Mouse (Mus musculus) heart, postnatal 4 days (tissue): ENCODE data around the gene Gm13694. TPM values are rescaled to one million over a fixed set of nuclear protein-coding genes. Genes with fewer than 3 reads are reported as not detected.
"Not testable (repeated sequence)": the region's sequence is repeated elsewhere in the genome, so short reads cannot be mapped to it uniquely, and the experiment has no call there.

Source experiments
- DNase-seq: peaks from one replicate; pipeline ENCODE4 v3.0.0; 2021
- total RNA-seq, 2 experiments: library from RNA; stranded (reverse); gene quantifications; 2 replicates each; pipeline ENCODE4 v1.2.3; 2021

The Gm13694 gene
- 1 to 10 TPM; 1.1 TPM for total RNA-seq

- not testable (repeated sequence) for DNase-seq
Measured at GRCm38 (mm10) chr2:83978633-83979032, at the start of gene Gm13694. Gm13694 (plus strand) TSS chr2:83978933.

GRCm38 (mm10) chr2:83929478-83930088 lies 49.1 kb upstream of the Gm13694 start:
- no peak for DNase-seq

- peak; percentile 23 for DNase-seq
Measured at GRCm38 (mm10) chr2:83940931-83941361, 37.8 kb upstream of the Gm13694 start, which contains the start of gene Zswim2. Zswim2 (minus strand) TSS chr2:83941228.

GRCm38 (mm10) chr2:83941378-83941777 lies 37.4 kb upstream of the Gm13694 start:
- DNase-seq: no peak

GRCm38 (mm10) chr2:83941792-83942191 lies 36.9 kb upstream of the Gm13694 start:
- no peak for DNase-seq

GRCm38 (mm10) chr2:83955393-83955792 lies 23.3 kb upstream of the Gm13694 start, which contains the start of gene Gm13698:
Gm13698 (plus strand) TSS chr2:83955693.
- DNase-seq: not testable (repeated sequence)

GRCm38 (mm10) chr2:83961203-83961602 lies 17.5 kb upstream of the Gm13694 start, which contains the start of gene Gm13693:
Gm13693 (plus strand) TSS chr2:83961503.
- not testable (repeated sequence) for DNase-seq

- DNase-seq: not testable (repeated sequence)
Measured at GRCm38 (mm10) chr2:83967013-83967412, 11.7 kb upstream of the Gm13694 start, which contains the start of gene Gm13695. Gm13695 (plus strand) TSS chr2:83967313.

- not testable (repeated sequence) for DNase-seq
Measured at GRCm38 (mm10) chr2:83972823-83973222, 5.9 kb upstream of the Gm13694 start, which contains the start of gene Gm13696. Gm13696 (plus strand) TSS chr2:83973123.

- DNase-seq: not testable (repeated sequence)
Measured at GRCm38 (mm10) chr2:83984443-83984842, 5.7 kb downstream of the Gm13694 start, which contains the start of gene Gm13697. Gm13697 (plus strand) TSS chr2:83984743.

- DNase-seq: not testable (repeated sequence)
Measured at GRCm38 (mm10) chr2:83990253-83990652, 11.5 kb downstream of the Gm13694 start, which contains the start of gene Gm13691. Gm13691 (plus strand) TSS chr2:83990553.

- not testable (repeated sequence) for DNase-seq
Measured at GRCm38 (mm10) chr2:83993639-83994255, 15.0 kb downstream of the Gm13694 start.

- not testable (repeated sequence) for DNase-seq
Measured at GRCm38 (mm10) chr2:83994526-83994925, 15.8 kb downstream of the Gm13694 start.

GRCm38 (mm10) chr2:84008913-84009312 lies 30.2 kb downstream of the Gm13694 start:
- DNase-seq: no peak

- no peak for DNase-seq
Measured at GRCm38 (mm10) chr2:84009818-84010217, 31.1 kb downstream of the Gm13694 start.

- DNase-seq: no peak
Measured at GRCm38 (mm10) chr2:84014572-84014971, 35.8 kb downstream of the Gm13694 start.

- DNase-seq: not testable (repeated sequence)
Measured at GRCm38 (mm10) chr2:84016291-84016690, 37.6 kb downstream of the Gm13694 start.

GRCm38 (mm10) chr2:84018330-84018729 lies 39.6 kb downstream of the Gm13694 start:
- DNase-seq: no peak

- DNase-seq: no peak
Measured at GRCm38 (mm10) chr2:84019519-84020305, 41.0 kb downstream of the Gm13694 start.

GRCm38 (mm10) chr2:84021930-84022329 lies 43.2 kb downstream of the Gm13694 start:
- no peak for DNase-seq

GRCm38 (mm10) chr2:84022905-84023304 lies 44.2 kb downstream of the Gm13694 start:
- DNase-seq: no peak

GRCm38 (mm10) chr2:84023319-84023718 lies 44.6 kb downstream of the Gm13694 start:
- no peak for DNase-seq

GRCm38 (mm10) chr2:84025217-84025616 lies 46.5 kb downstream of the Gm13694 start:
- no peak for DNase-seq
